Mouse (Mus musculus): ENCODE results near the gene Dap. TPM values are rescaled to one million over a fixed set of nuclear protein-coding genes. Genes with fewer than 3 reads are reported as not detected.

Gene Dap
- polyA plus RNA-seq, 1 experiment from 2014 or later = 107 TPM

GRCm38 (mm10) chr15:31233006-31233405, 8.9 kb downstream of the Dap start:
- Histone ChIP-seq H3K9ac (replicated peaks; ENCODE audit: low read depth, low read length) (no peak overlapping the region), H3K9me3 (ENCODE audit: control insufficient read depth, low read depth, low read length) (no peaks in the 10 kb centered on the region), H3K27ac (ENCODE audit: low read length) (no peak overlapping the region), H3K4me2 (replicated peaks; ENCODE audit: low read depth, low read length) (no peak overlapping the region), H3K4me1 (ENCODE audit: control insufficient read depth, insufficient read depth, low read length) (no peaks in the 10 kb centered on the region), H3K36me3 (ENCODE audit: control insufficient read depth, insufficient read depth, low read length) (peaks cover 7% of the 10 kb centered on the region; the same call in 1 of the 2 replicates), H3K27me3 (ENCODE audit: control insufficient read depth, insufficient read depth, low read length) (no peaks in the 10 kb centered on the region), H3K4me3 (ENCODE audit: low read depth, low read length) (no peak overlapping the region)
- ATAC-seq (ENCODE audit: insufficient number of reproducible peaks, insufficient read depth, low FRiP score, low read depth) = no peak
- WGBS = 92% methylated on average over 1 of the region's 1 CpGs

- 80% methylated on average over 9 of the region's 9 CpGs for WGBS
- no peak overlapping the region for H3K9ac ChIP-seq (replicated peaks; ENCODE audit: low read depth, low read length)
- no peaks in the 10 kb centered on the region for H3K27me3 ChIP-seq (ENCODE audit: control insufficient read depth, insufficient read depth, low read length)
- H3K4me2 ChIP-seq (replicated peaks; ENCODE audit: low read depth, low read length) = no peak overlapping the region
- no peaks in the 10 kb centered on the region for H3K9me3 ChIP-seq (ENCODE audit: control insufficient read depth, low read depth, low read length)
- H3K36me3 ChIP-seq (ENCODE audit: control insufficient read depth, insufficient read depth, low read length) = peaks cover 17% of the 10 kb centered on the region
- no peaks in the 10 kb centered on the region for H3K4me1 ChIP-seq (ENCODE audit: control insufficient read depth, insufficient read depth, low read length)
- no peak overlapping the region for H3K4me3 ChIP-seq (ENCODE audit: low read depth, low read length)
- no peak for ATAC-seq (ENCODE audit: insufficient number of reproducible peaks, insufficient read depth, low FRiP score, low read depth)
- peak overlapping the region; percentile 21; the same call in 1 of the 2 replicates for H3K27ac ChIP-seq (ENCODE audit: low read length)
Observed at GRCm38 (mm10) chr15:31235794-31236548, 11.9 kb downstream of the Dap start.

- Histone ChIP-seq H3K4me2 (replicated peaks; ENCODE audit: low read depth, low read length) (no peak overlapping the region), H3K4me3 (ENCODE audit: low read depth, low read length) (no peak overlapping the region), H3K27me3 (ENCODE audit: control insufficient read depth, insufficient read depth, low read length) (no peaks in the 10 kb centered on the region), H3K27ac (ENCODE audit: low read length) (no peak overlapping the region), H3K9ac (replicated peaks; ENCODE audit: low read depth, low read length) (no peak overlapping the region), H3K9me3 (ENCODE audit: control insufficient read depth, low read depth, low read length) (no peaks in the 10 kb centered on the region), H3K4me1 (ENCODE audit: control insufficient read depth, insufficient read depth, low read length) (no peaks in the 10 kb centered on the region), H3K36me3 (ENCODE audit: control insufficient read depth, insufficient read depth, low read length) (peaks cover 21% of the 10 kb centered on the region)
- no peak for ATAC-seq (ENCODE audit: insufficient number of reproducible peaks, insufficient read depth, low FRiP score, low read depth)
- 84% methylated on average over 9 of the region's 9 CpGs for WGBS
Observed at GRCm38 (mm10) chr15:31236549-31236907, 12.4 kb downstream of the Dap start.

DNA sequence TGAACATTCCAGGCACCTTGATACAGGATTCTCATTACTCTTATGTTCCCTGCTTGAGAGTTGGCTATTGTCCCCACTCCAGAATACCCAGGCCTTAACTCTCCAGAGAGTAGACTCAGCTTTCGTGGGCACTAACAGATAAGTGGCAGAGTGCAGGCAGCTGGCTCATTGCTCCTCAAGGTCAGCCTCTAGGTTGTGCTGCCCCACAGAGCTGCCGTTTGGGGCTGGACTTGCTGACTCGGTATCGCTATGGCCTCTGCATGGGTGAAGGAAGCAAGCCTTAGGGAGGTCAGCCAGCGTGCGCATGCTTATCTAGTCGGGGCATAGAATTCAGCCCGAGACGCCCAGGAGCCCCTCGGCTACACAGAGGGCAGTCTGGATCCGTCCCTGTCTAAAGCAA, 13.3 kb downstream of the Dap start:
- no peak overlapping the region for H3K27ac ChIP-seq (ENCODE audit: low read length)
- H3K4me2 ChIP-seq (replicated peaks; ENCODE audit: low read depth, low read length) = no peak overlapping the region
- H3K9ac ChIP-seq (replicated peaks; ENCODE audit: low read depth, low read length) = no peak overlapping the region
- no peaks in the 10 kb centered on the region for H3K27me3 ChIP-seq (ENCODE audit: control insufficient read depth, insufficient read depth, low read length)
- H3K36me3 ChIP-seq (ENCODE audit: control insufficient read depth, insufficient read depth, low read length) = peaks cover 21% of the 10 kb centered on the region
- H3K4me3 ChIP-seq (ENCODE audit: low read depth, low read length) = no peak overlapping the region
- no peaks in the 10 kb centered on the region for H3K4me1 ChIP-seq (ENCODE audit: control insufficient read depth, insufficient read depth, low read length)
- no peaks in the 10 kb centered on the region for H3K9me3 ChIP-seq (ENCODE audit: control insufficient read depth, low read depth, low read length)
- 69% methylated on average over 11 of the region's 11 CpGs for WGBS
- no peak for ATAC-seq (ENCODE audit: insufficient number of reproducible peaks, insufficient read depth, low FRiP score, low read depth)

DNA sequence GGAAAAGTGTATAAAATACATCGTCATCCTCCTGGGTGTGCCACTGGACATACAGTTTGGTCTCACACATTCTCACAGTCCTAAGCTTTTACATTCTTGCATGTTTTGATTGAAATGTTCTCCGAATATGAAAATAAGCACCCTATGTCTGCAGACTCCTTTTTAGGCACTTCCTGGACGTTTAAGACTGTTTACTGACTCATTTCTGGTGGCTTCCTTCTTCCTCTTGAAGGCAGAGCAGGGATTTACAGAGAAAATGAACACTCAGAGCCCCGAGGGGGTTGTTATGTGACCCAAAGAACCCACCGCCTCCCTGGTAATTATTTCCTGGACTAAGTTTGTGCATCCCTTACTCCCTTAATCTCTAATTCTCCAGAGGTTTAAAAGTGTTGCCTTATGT, 13.8 kb downstream of the Dap start:
- peaks cover 21% of the 10 kb centered on the region for H3K36me3 ChIP-seq (ENCODE audit: control insufficient read depth, insufficient read depth, low read length)
- no peaks in the 10 kb centered on the region for H3K9me3 ChIP-seq (ENCODE audit: control insufficient read depth, low read depth, low read length)
- H3K4me1 ChIP-seq (ENCODE audit: control insufficient read depth, insufficient read depth, low read length) = no peaks in the 10 kb centered on the region
- 70% methylated on average over 5 of the region's 5 CpGs for WGBS
- no peak for ATAC-seq (ENCODE audit: insufficient number of reproducible peaks, insufficient read depth, low FRiP score, low read depth)
- H3K27ac ChIP-seq (ENCODE audit: low read length) = no peak overlapping the region
- no peaks in the 10 kb centered on the region for H3K27me3 ChIP-seq (ENCODE audit: control insufficient read depth, insufficient read depth, low read length)
- no peak overlapping the region for H3K4me2 ChIP-seq (replicated peaks; ENCODE audit: low read depth, low read length)
- no peak overlapping the region for H3K9ac ChIP-seq (replicated peaks; ENCODE audit: low read depth, low read length)
- no peak overlapping the region for H3K4me3 ChIP-seq (ENCODE audit: low read depth, low read length)

GRCm38 (mm10) chr15:31238611-31239010, 14.5 kb downstream of the Dap start:
- H3K36me3 ChIP-seq (ENCODE audit: control insufficient read depth, insufficient read depth, low read length) = peaks cover 21% of the 10 kb centered on the region
- no peak overlapping the region for H3K9ac ChIP-seq (replicated peaks; ENCODE audit: low read depth, low read length)
- ATAC-seq (ENCODE audit: insufficient number of reproducible peaks, insufficient read depth, low FRiP score, low read depth) = no peak
- no peak overlapping the region for H3K4me3 ChIP-seq (ENCODE audit: low read depth, low read length)
- H3K27ac ChIP-seq (ENCODE audit: low read length) = no peak overlapping the region
- 56% methylated on average over 11 of the region's 11 CpGs for WGBS
- no peaks in the 10 kb centered on the region for H3K27me3 ChIP-seq (ENCODE audit: control insufficient read depth, insufficient read depth, low read length)
- no peaks in the 10 kb centered on the region for H3K4me1 ChIP-seq (ENCODE audit: control insufficient read depth, insufficient read depth, low read length)
- no peaks in the 10 kb centered on the region for H3K9me3 ChIP-seq (ENCODE audit: control insufficient read depth, low read depth, low read length)
- H3K4me2 ChIP-seq (replicated peaks; ENCODE audit: low read depth, low read length) = no peak overlapping the region

- H3K9ac ChIP-seq (replicated peaks; ENCODE audit: low read depth, low read length) = no peak overlapping the region
- no peaks in the 10 kb centered on the region for H3K9me3 ChIP-seq (ENCODE audit: control insufficient read depth, low read depth, low read length)
- H3K27ac ChIP-seq (ENCODE audit: low read length) = no peak overlapping the region
- H3K36me3 ChIP-seq (ENCODE audit: control insufficient read depth, insufficient read depth, low read length) = peaks cover 21% of the 10 kb centered on the region
- no peaks in the 10 kb centered on the region for H3K4me1 ChIP-seq (ENCODE audit: control insufficient read depth, insufficient read depth, low read length)
- ATAC-seq (ENCODE audit: insufficient number of reproducible peaks, insufficient read depth, low FRiP score, low read depth) = no peak
- H3K27me3 ChIP-seq (ENCODE audit: control insufficient read depth, insufficient read depth, low read length) = no peaks in the 10 kb centered on the region
- no peak overlapping the region for H3K4me3 ChIP-seq (ENCODE audit: low read depth, low read length)
- no peak overlapping the region for H3K4me2 ChIP-seq (replicated peaks; ENCODE audit: low read depth, low read length)
- WGBS = 73% methylated on average over 13 of the region's 13 CpGs
Observed at GRCm38 (mm10) chr15:31239713-31240112, 15.6 kb downstream of the Dap start.

DNA sequence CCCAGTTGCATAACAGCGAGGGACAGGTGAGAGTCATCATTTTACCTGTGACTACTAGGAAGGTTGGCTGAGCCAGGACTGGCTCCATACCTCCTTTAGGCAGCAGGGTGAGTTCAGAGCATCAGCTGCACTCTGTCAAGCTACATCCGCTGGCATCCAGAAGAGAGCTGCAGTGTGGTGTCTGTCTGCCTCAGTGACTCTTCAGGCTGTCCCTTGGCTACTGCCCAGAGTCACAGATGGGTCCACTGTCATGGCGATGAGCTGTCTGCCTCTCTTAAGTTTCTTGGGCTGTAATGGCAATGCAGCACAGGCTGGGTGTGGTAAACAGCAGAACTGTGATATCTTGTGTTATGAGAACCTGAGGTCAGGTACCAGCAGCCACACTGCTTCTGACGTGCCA, 16.1 kb downstream of the Dap start:
- no peaks in the 10 kb centered on the region for H3K4me1 ChIP-seq (ENCODE audit: control insufficient read depth, insufficient read depth, low read length)
- peaks cover 21% of the 10 kb centered on the region for H3K36me3 ChIP-seq (ENCODE audit: control insufficient read depth, insufficient read depth, low read length)
- no peak overlapping the region for H3K4me3 ChIP-seq (ENCODE audit: low read depth, low read length)
- no peak for ATAC-seq (ENCODE audit: insufficient number of reproducible peaks, insufficient read depth, low FRiP score, low read depth)
- H3K4me2 ChIP-seq (replicated peaks; ENCODE audit: low read depth, low read length) = no peak overlapping the region
- H3K27me3 ChIP-seq (ENCODE audit: control insufficient read depth, insufficient read depth, low read length) = no peaks in the 10 kb centered on the region
- H3K9me3 ChIP-seq (ENCODE audit: control insufficient read depth, low read depth, low read length) = no peaks in the 10 kb centered on the region
- WGBS = 89% methylated on average over 4 of the region's 4 CpGs
- no peak overlapping the region for H3K27ac ChIP-seq (ENCODE audit: low read length)
- no peak overlapping the region for H3K9ac ChIP-seq (replicated peaks; ENCODE audit: low read depth, low read length)

GRCm38 (mm10) chr15:31243260-31243659, 19.1 kb downstream of the Dap start:
- Histone ChIP-seq H3K27me3 (ENCODE audit: control insufficient read depth, insufficient read depth, low read length) (no peaks in the 10 kb centered on the region), H3K27ac (ENCODE audit: low read length) (no peak overlapping the region), H3K4me1 (ENCODE audit: control insufficient read depth, insufficient read depth, low read length) (no peaks in the 10 kb centered on the region), H3K9ac (replicated peaks; ENCODE audit: low read depth, low read length) (no peak overlapping the region), H3K9me3 (ENCODE audit: control insufficient read depth, low read depth, low read length) (no peaks in the 10 kb centered on the region), H3K4me3 (ENCODE audit: low read depth, low read length) (no peak overlapping the region), H3K36me3 (ENCODE audit: control insufficient read depth, insufficient read depth, low read length) (peaks cover 12% of the 10 kb centered on the region), H3K4me2 (replicated peaks; ENCODE audit: low read depth, low read length) (no peak overlapping the region)
- no peak for ATAC-seq (ENCODE audit: insufficient number of reproducible peaks, insufficient read depth, low FRiP score, low read depth)
- 73% methylated on average over 10 of the region's 10 CpGs for WGBS
